In genomic region chr3:89578803-89579202, GRCm38 (mm10) we compare ENCODE assay signal across 10 mouse cellular contexts. TPM values are rescaled to one million over a fixed set of nuclear protein-coding genes. Genes with fewer than 3 reads are reported as not detected.
DNase-seq lines count a peak whose midpoint lies in the region; ATAC-seq and TF ChIP-seq lines count a peak whose summit lies in the region.
"Had no signal": no experiment of that assay in that cellular context is flagged by ENCODE, and none has a peak within 500 bp of the region (broad histone marks: within the 10 kb centered on the region; RNA-seq: fewer than 3 reads in every experiment).

No protein-coding gene starts in this region.

- no peak for DNase-seq in midbrain, embryonic 11.5 days (ENCODE audit: low spot score, missing footprints)
- no peak for DNase-seq in midbrain, embryonic 14.5 days
- DNase-seq in embryo, embryonic 10.5 days (ENCODE audit: low spot score): peak; percentile 49
- no peak for DNase-seq in liver, embryonic 14.5 days (ENCODE audit: low read depth in 3 of 3, low spot score in 3 of 3)
- no peak for DNase-seq in T-cell, adult 2 months (ENCODE audit: low spot score)
- no peak for DNase-seq in right cerebral cortex, adult 18-20 months
- DNase-seq: cerebellum, postnatal 36 days; kidney, adult 8-10 months had no signal

- H3K4me2 ChIP-seq in midbrain, embryonic 11.5 days: no peak overlapping the region
- no peak overlapping the region for H3K4me2 ChIP-seq in midbrain, embryonic 14.5 days (ENCODE audit: low read length)
- no peak overlapping the region for H3K4me2 ChIP-seq in liver, embryonic 14.5 days (ENCODE audit: low read depth)
- H3K4me2 ChIP-seq in intestine, embryonic 15.5 days (replicated peaks): no peak overlapping the region
- H3K4me2 ChIP-seq: lung, embryonic 15.5 days had no signal

- no peak for TF ChIP-seq CTCF in liver, embryonic 14.5 days (IDR thresholded peaks at IDR 0.05; ENCODE audit: low read depth)

- no peak overlapping the region for H3K4me3 ChIP-seq in midbrain, embryonic 11.5 days (ENCODE audit: low read depth, low read length)
- no peak overlapping the region for H3K4me3 ChIP-seq in midbrain, embryonic 14.5 days (replicated peaks; ENCODE audit: low read depth, low read length)
- H3K4me3 ChIP-seq in liver, embryonic 14.5 days (ENCODE audit: insufficient read depth in 1 of 2, low read depth in 2 of 2, low read length in 2 of 2): no peak overlapping the region
- no peak overlapping the region for H3K4me3 ChIP-seq in intestine, embryonic 15.5 days (replicated peaks)
- H3K4me3 ChIP-seq: lung, embryonic 15.5 days had no signal

- no peak overlapping the region for H3K9ac ChIP-seq in midbrain, embryonic 11.5 days (ENCODE audit: low read length)
- no peak overlapping the region for H3K9ac ChIP-seq in midbrain, embryonic 14.5 days (replicated peaks; ENCODE audit: low read length)
- no peak overlapping the region for H3K9ac ChIP-seq in liver, embryonic 14.5 days (replicated peaks)
- no peak overlapping the region for H3K9ac ChIP-seq in intestine, embryonic 15.5 days
- H3K9ac ChIP-seq: lung, embryonic 15.5 days had no signal

- 28% methylated on average over 10 of the region's 10 CpGs for WGBS in midbrain, embryonic 11.5 days
- whole genome bisulfite sequencing in midbrain, embryonic 14.5 days: 30% methylated on average over 10 of the region's 10 CpGs
- 58% methylated on average over 10 of the region's 10 CpGs for WGBS in liver, embryonic 14.5 days (ENCODE audit: insufficient replicate concordance)
- 55% methylated on average over 10 of the region's 10 CpGs for WGBS in intestine, embryonic 15.5 days

- no peaks in the 10 kb centered on the region for H3K27me3 ChIP-seq in midbrain, embryonic 11.5 days (ENCODE audit: control insufficient read depth, insufficient read depth, low read length)
- H3K27me3 ChIP-seq in midbrain, embryonic 14.5 days (ENCODE audit: control insufficient read depth, insufficient read depth, low read length): no peaks in the 10 kb centered on the region
- H3K27me3 ChIP-seq in liver, embryonic 14.5 days (ENCODE audit: control insufficient read depth, insufficient read depth, low read length): no peaks in the 10 kb centered on the region
- no peaks in the 10 kb centered on the region for H3K27me3 ChIP-seq in intestine, embryonic 15.5 days (replicated peaks)
- H3K27me3 ChIP-seq: lung, embryonic 15.5 days had no signal

- no peak overlapping the region for H3K27ac ChIP-seq in midbrain, embryonic 11.5 days (ENCODE audit: low read depth, low read length)
- H3K27ac ChIP-seq in midbrain, embryonic 14.5 days (replicated peaks; ENCODE audit: low read depth, low read length): no peak overlapping the region
- H3K27ac ChIP-seq in liver, embryonic 14.5 days: no peak overlapping the region
- no peak overlapping the region for H3K27ac ChIP-seq in intestine, embryonic 15.5 days
- H3K27ac ChIP-seq: lung, embryonic 15.5 days had no signal

- H3K36me3 ChIP-seq in midbrain, embryonic 11.5 days (ENCODE audit: control insufficient read depth, insufficient read depth, low read length): no peaks in the 10 kb centered on the region
- H3K36me3 ChIP-seq in midbrain, embryonic 14.5 days (ENCODE audit: control insufficient read depth, insufficient read depth, low read length): no peaks in the 10 kb centered on the region
- no peaks in the 10 kb centered on the region for H3K36me3 ChIP-seq in liver, embryonic 14.5 days (replicated peaks; ENCODE audit: control insufficient read depth, insufficient read depth, low read depth)
- H3K36me3 ChIP-seq in intestine, embryonic 15.5 days: no peaks in the 10 kb centered on the region
- H3K36me3 ChIP-seq: lung, embryonic 15.5 days had no signal

- ATAC-seq in midbrain, embryonic 11.5 days (ENCODE audit: low FRiP score): peak; percentile 22; the same call in 1 of the 2 replicates
- no peak for ATAC-seq in midbrain, embryonic 14.5 days (ENCODE audit: low FRiP score, low TSS enrichment)
- ATAC-seq in liver, embryonic 14.5 days (ENCODE audit: insufficient read depth): peak; percentile 54; the same call in 1 of the 2 replicates
- ATAC-seq in intestine, embryonic 15.5 days: no peak

- H3K4me1 ChIP-seq in midbrain, embryonic 11.5 days (ENCODE audit: control insufficient read depth, insufficient read depth, low read length): peaks cover 4% of the 10 kb centered on the region
- 0 out of 2 replicates have a peak, but pooled peaks cover 1% of the 10 kb centered on the region for H3K4me1 ChIP-seq in midbrain, embryonic 14.5 days (ENCODE audit: control insufficient read depth, insufficient read depth, low read length)
- H3K4me1 ChIP-seq in liver, embryonic 14.5 days (replicated peaks; ENCODE audit: control insufficient read depth in 2 of 2, insufficient read depth in 2 of 2, low read length in 1 of 2): peaks cover 4 to 14% of the 10 kb centered on the region in 2 experiments
- H3K4me1 ChIP-seq in intestine, embryonic 15.5 days (replicated peaks): no peaks in the 10 kb centered on the region

- no peak for TF ChIP-seq EP300 in liver, embryonic 14.5 days (IDR thresholded peaks at IDR 0.05; ENCODE audit: low read depth)

- H3K9me3 ChIP-seq in midbrain, embryonic 11.5 days (ENCODE audit: control insufficient read depth, low read length): no peaks in the 10 kb centered on the region
- H3K9me3 ChIP-seq in midbrain, embryonic 14.5 days (ENCODE audit: control insufficient read depth, low read length): no peaks in the 10 kb centered on the region
- no peaks in the 10 kb centered on the region for H3K9me3 ChIP-seq in liver, embryonic 14.5 days (ENCODE audit: control insufficient read depth, low read length)
- no peaks in the 10 kb centered on the region for H3K9me3 ChIP-seq in intestine, embryonic 15.5 days
- H3K9me3 ChIP-seq: lung, embryonic 15.5 days had no signal

RNA-seq across cellular contexts. Expression of gene Kcnn3, which starts 58.8 kb away (rescaled TPM):
- 1.3 and 1.4 TPM in 2 replicates for polyA plus RNA-seq in midbrain, embryonic 11.5 days (2014; fragmentation: Nextera tagmentation; extraction: Ambion mirVana)
- 5.3 and 6.4 TPM in 2 replicates for polyA plus RNA-seq in midbrain, embryonic 14.5 days (2014; fragmentation: Nextera tagmentation; extraction: Ambion mirVana)
- 0.02 and 0.03 TPM in 2 replicates for polyA plus RNA-seq in liver, embryonic 14.5 days (2012; rRNA removed)
- not detected in 2 replicates for polyA plus RNA-seq in liver, embryonic 14.5 days (2014; fragmentation: Nextera tagmentation; extraction: Ambion mirVana)
- 4.4 and 4.6 TPM in 2 replicates for polyA plus RNA-seq in intestine, embryonic 15.5 days (2015; fragmentation: Nextera tagmentation; extraction: Ambion mirVana)

Comparison
In these comparisons a context has a peak if more than half of its experiments do, and no peak if none do; other contexts are left out.
1. ATAC-seq: peak in midbrain, embryonic 11.5 days (single experiment) and liver, embryonic 14.5 days (single experiment); none in midbrain, embryonic 14.5 days (single experiment) and intestine, embryonic 15.5 days (single experiment).